Mouse (Mus musculus) small intestine, adult 2 months (tissue): ENCODE data around the gene Gm10337. TPM values are rescaled to one million over a fixed set of nuclear protein-coding genes. Genes with fewer than 3 reads are reported as not detected.

Experiments used
- H3K27ac ChIP-seq: fragments of 200-500 bp; 2 replicates; pipeline ENCODE4 v1.5.1; 2012; ENCODE audit warnings: low read depth, low read length, control low read depth, inconsistent platforms; ENCODE audit not compliant: insufficient read depth
- H3K27me3 ChIP-seq: fragments of 200-500 bp; 2 replicates; pipeline ENCODE4 v1.6.1; 2012; ENCODE audit warnings: mild to moderate bottlenecking, moderate library complexity, low read length, inconsistent platforms; ENCODE audit not compliant: control insufficient read depth, insufficient read depth
- H3K36me3 ChIP-seq: fragments of 200-500 bp; 2 replicates; pipeline ENCODE4 v1.6.1; 2012; ENCODE audit warnings: mild to moderate bottlenecking, low read length, control low read depth, inconsistent platforms; ENCODE audit not compliant: control insufficient read depth, insufficient read depth
- H3K4me1 ChIP-seq: fragments of 200-500 bp; 2 replicates; pipeline ENCODE4 v1.6.1; 2012; ENCODE audit warnings: low read length, inconsistent platforms, mixed read lengths; ENCODE audit not compliant: control insufficient read depth, insufficient read depth, insufficient read length
- H3K4me3 ChIP-seq: fragments of 200-500 bp; 2 replicates; pipeline ENCODE4 v1.5.1; 2012; ENCODE audit warnings: low read depth, mild to moderate bottlenecking, control low read depth, inconsistent platforms, low read length, moderate library complexity
- CTCF ChIP-seq: fragments of 200-500 bp; IDR thresholded peaks from 2 replicates; pipeline ENCODE4 v1.5.1; 2012; ENCODE audit warnings: low read depth, mild to moderate bottlenecking, control low read depth, inconsistent platforms, low read length, moderate library complexity, mixed read lengths; ENCODE audit not compliant: insufficient replicate concordance, insufficient read length; ENCODE audit errors: extremely low read depth
- POLR2A ChIP-seq: fragments of 200-500 bp; IDR thresholded peaks from 2 replicates; pipeline ENCODE4 v1.6.1; 2012; ENCODE audit warnings: low read depth, mild to moderate bottlenecking, control low read depth, inconsistent platforms, low read length, moderate library complexity
- WGBS: fragments of 180-500 bp; shearing (Covaris S2); methylation state at CpG from one replicate; pipeline ENCODE4 v1.1.7; 2018; 5-methylcytosine and 5-hydroxymethylcytosine counted together
- polyA plus RNA-seq: library from polyadenylated mRNA; depleted of rRNA; stranded (reverse); fragments of >200 nt; gene quantifications from 2 replicates; pipeline ENCODE4 v1.2.3, GENCODE M21; 2012

Gene Gm10337
- polyA plus RNA-seq, 1 experiment, result not detected

- Histone ChIP-seq H3K4me3 (no peak overlapping the region), H3K36me3 (peaks cover 58% of the 10 kb centered on the region), H3K4me1 (peaks cover 15% of the 10 kb centered on the region), H3K27me3 (no peaks in the 10 kb centered on the region), H3K27ac (no peak overlapping the region)
- TF ChIP-seq POLR2A, result no peak
- no peak for TF ChIP-seq CTCF
- 29% methylated on average over 3 of the region's 3 CpGs for WGBS
These were observed 4.2 kb upstream of the Gm10337 start for GRCm38 (mm10) chr15:102499370-102499769.

GRCm38 (mm10) chr15:102499851-102500250, 3.7 kb upstream of the Gm10337 start:
- Histone ChIP-seq H3K4me1 (peaks cover 15% of the 10 kb centered on the region), H3K36me3 (peaks cover 56% of the 10 kb centered on the region), H3K4me3 (no peak overlapping the region), H3K27me3 (no peaks in the 10 kb centered on the region), H3K27ac (no peak overlapping the region)
- WGBS, result 80% methylated on average over 6 of the region's 6 CpGs
- no peak for TF ChIP-seq POLR2A
- TF ChIP-seq CTCF, result no peak

GRCm38 (mm10) chr15:102500479-102500878, 3.0 kb upstream of the Gm10337 start:
- Histone ChIP-seq H3K4me1 (peaks cover 15% of the 10 kb centered on the region), H3K27ac (no peak overlapping the region), H3K27me3 (no peaks in the 10 kb centered on the region), H3K4me3 (no peak overlapping the region), H3K36me3 (peaks cover 51% of the 10 kb centered on the region)
- 83% methylated on average over 5 of the region's 5 CpGs for WGBS
- no peak for TF ChIP-seq CTCF
- TF ChIP-seq POLR2A, result no peak

- Histone ChIP-seq H3K27me3 (no peaks in the 10 kb centered on the region), H3K4me3 (no peak overlapping the region), H3K27ac (no peak overlapping the region), H3K36me3 (peaks cover 47% of the 10 kb centered on the region), H3K4me1 (peaks cover 15% of the 10 kb centered on the region)
- WGBS, result 76% methylated on average over 19 of the region's 19 CpGs
- no peak for TF ChIP-seq POLR2A
- no peak for TF ChIP-seq CTCF
These were observed 2.3 kb upstream of the Gm10337 start for GRCm38 (mm10) chr15:102501084-102501814.

- TF ChIP-seq CTCF (no peak), POLR2A (no peak)
- Histone ChIP-seq H3K27ac (peak overlapping the region; percentile 42), H3K4me1 (peaks cover 15% of the 10 kb centered on the region), H3K36me3 (peaks cover 41% of the 10 kb centered on the region), H3K27me3 (no peaks in the 10 kb centered on the region), H3K4me3 (no peak overlapping the region)
- WGBS, result 26% methylated on average over 9 of the region's 9 CpGs
These were observed 1.2 kb upstream of the Gm10337 start for GRCm38 (mm10) chr15:102502254-102502840.

GRCm38 (mm10) chr15:102503924-102504782, 631 bp downstream of the Gm10337 start:
- Histone ChIP-seq H3K4me1 (peaks cover 15% of the 10 kb centered on the region), H3K4me3 (no peak overlapping the region), H3K27me3 (no peaks in the 10 kb centered on the region), H3K36me3 (peaks cover 32% of the 10 kb centered on the region), H3K27ac (no peak overlapping the region)
- TF ChIP-seq POLR2A (no peak), CTCF (no peak)
- 88% methylated on average over 9 of the region's 9 CpGs for WGBS
